Mouse (Mus musculus): ENCODE measurements around the gene Arhgef7. TPM values are rescaled to one million over a fixed set of nuclear protein-coding genes. Genes with fewer than 3 reads are reported as not detected.

The Arhgef7 gene
- total RNA-seq, 1 experiment from 2014 or later: 24.6 TPM

- ATAC-seq (replicated peaks; ENCODE audit: insufficient number of reproducible peaks, low FRiP score, low TSS enrichment, poor library complexity, severe bottlenecking): no peak
Measured at GRCm38 (mm10) chr8:11884646-11885045, 157.1 kb downstream of the Arhgef7 start.

Other genes starting within 250 kb of the Arhgef7 start
- 11.7 to 33.0 TPM (median 18.9 TPM) in 3 replicates for gene Rab20, start 249.0 kb upstream of the Arhgef7 start, total RNA-seq (2017)
- 27.9 to 51.1 TPM (median 46.4 TPM) in 3 replicates for gene Naxd, start 230.2 kb upstream of the Arhgef7 start, total RNA-seq (2017)
- gene Cars2, start 176.9 kb upstream of the Arhgef7 start, total RNA-seq (2017): 18.3 to 33.8 TPM (median 30.6 TPM) in 3 replicates
- 69.1 to 75.3 TPM (median 75.0 TPM) in 3 replicates for gene Ing1, start 172.2 kb upstream of the Arhgef7 start, total RNA-seq (2017)
- gene Ankrd10, start 92.0 kb upstream of the Arhgef7 start, total RNA-seq (2017): 48.7 to 67.5 TPM (median 49.7 TPM) in 3 replicates
- not detected in 3 replicates for gene 1700016D06Rik, start 26.7 kb upstream of the Arhgef7 start, total RNA-seq (2017)
- not detected in 3 replicates for gene Tex29, start 112.8 kb downstream of the Arhgef7 start, total RNA-seq (2017)